In genomic region chr11:18681593-18681992, GRCm38 (mm10) we compare ENCODE assay signal across 16 mouse cellular contexts.
"Had no signal": no experiment of that assay in that cellular context is flagged by ENCODE, and none has a peak within 500 bp of the region (broad histone marks: within the 10 kb centered on the region; RNA-seq: fewer than 3 reads in every experiment).

No protein-coding gene starts in this region.

- H3K36me3 ChIP-seq: kidney, embryonic 15.5 days; liver, embryonic 13.5 days; midbrain, embryonic 12.5 days; midbrain, embryonic 15.5 days; neural tube, embryonic 13.5 days; stomach, embryonic 15.5 days had no signal

- H3K27ac ChIP-seq: kidney, embryonic 15.5 days; left cerebral cortex, adult 2 months; liver, embryonic 13.5 days; midbrain, embryonic 12.5 days; midbrain, embryonic 15.5 days; neural tube, embryonic 13.5 days; stomach, embryonic 15.5 days had no signal

- H3K27me3 ChIP-seq: kidney, embryonic 15.5 days; liver, embryonic 13.5 days; midbrain, embryonic 12.5 days; midbrain, embryonic 15.5 days; neural tube, embryonic 13.5 days; stomach, embryonic 15.5 days had no signal

- ATAC-seq: midbrain, embryonic 15.5 days had no signal

- H3K4me3 ChIP-seq: kidney, embryonic 15.5 days; left cerebral cortex, adult 2 months; liver, embryonic 13.5 days; midbrain, embryonic 12.5 days; midbrain, embryonic 15.5 days; neural tube, embryonic 13.5 days; stomach, embryonic 15.5 days had no signal

- DNase-seq: kidney, postnatal 10 days; kidney, postnatal 36 days; layer of hippocampus, postnatal 36 days; liver, embryonic 13.5 days; lung, adult 2 months; lung, postnatal 14 days; lung, postnatal 4 days; retina, postnatal 1 day; thymus, adult 18-20 months; thymus, postnatal 36 days had no signal

- H3K9ac ChIP-seq: kidney, embryonic 15.5 days; liver, embryonic 13.5 days; midbrain, embryonic 12.5 days; midbrain, embryonic 15.5 days; neural tube, embryonic 13.5 days; stomach, embryonic 15.5 days had no signal

- H3K9me3 ChIP-seq: kidney, embryonic 15.5 days; liver, embryonic 13.5 days; midbrain, embryonic 12.5 days; midbrain, embryonic 15.5 days; neural tube, embryonic 13.5 days; stomach, embryonic 15.5 days had no signal

- H3K4me1 ChIP-seq: kidney, embryonic 15.5 days; liver, embryonic 13.5 days; midbrain, embryonic 12.5 days; midbrain, embryonic 15.5 days; neural tube, embryonic 13.5 days; stomach, embryonic 15.5 days had no signal
